Mouse (Mus musculus) heart, adult 2 months (tissue): ENCODE measurements around the gene Gm42791.

Experiments
- CTCF ChIP-seq: fragments of 200-600 bp; IDR thresholded peaks from 2 replicates; pipeline ENCODE4 v1.8.1; 2022; ENCODE audit warnings: antibody characterized with exemption, mild to moderate bottlenecking, moderate library complexity
- EP300 ChIP-seq: fragments of 200-500 bp; IDR thresholded peaks from 2 replicates; pipeline ENCODE4 v1.6.1; 2011; ENCODE audit warnings: low read depth, low read length, control low read depth; ENCODE audit not compliant: insufficient read depth
- POLR2A ChIP-seq: fragments of 200-500 bp; IDR thresholded peaks from 2 replicates; pipeline ENCODE4 v1.6.1; 2011; ENCODE audit warnings: mild to moderate bottlenecking, low read depth, low read length, control low read depth; ENCODE audit not compliant: insufficient read depth

DNA sequence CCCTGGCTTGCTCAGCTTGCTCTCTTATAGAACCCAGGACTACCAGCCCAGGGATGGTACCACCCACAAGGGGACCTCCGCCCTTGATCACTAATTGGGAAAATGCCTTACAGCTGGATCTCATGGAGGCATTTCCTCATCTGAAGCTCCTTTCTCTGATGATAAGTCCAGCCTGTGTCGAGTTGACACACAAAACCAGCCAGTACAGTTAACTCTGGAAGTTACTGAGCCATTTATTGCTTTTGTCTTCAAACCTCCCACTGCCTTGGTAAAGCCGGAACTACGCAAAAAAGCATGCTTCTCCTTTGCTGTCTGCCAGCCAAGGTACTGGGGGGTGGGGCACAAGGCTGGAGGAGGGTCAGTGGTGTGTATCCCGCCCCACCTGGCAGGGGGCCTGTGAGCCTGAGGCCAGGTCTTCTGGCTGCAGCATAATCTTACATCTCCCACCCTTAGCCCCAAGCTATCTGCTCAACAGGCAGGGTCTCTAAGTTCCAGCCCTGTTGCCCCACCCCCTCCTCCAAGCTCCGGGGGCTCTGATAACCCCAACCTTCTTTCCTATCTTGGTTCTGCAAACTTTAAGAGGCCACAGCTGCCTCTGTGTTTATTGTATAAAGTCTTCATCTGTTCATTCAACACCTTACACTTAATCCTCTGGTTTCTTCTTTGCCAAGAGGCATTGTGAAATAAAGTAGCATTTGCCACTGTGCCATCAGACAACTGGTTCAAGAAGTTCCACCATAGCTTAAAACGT lies 59.7 kb downstream of the Gm42791 start:
- TF ChIP-seq CTCF (no peak), POLR2A (no peak), EP300 (no peak)
